Mouse (Mus musculus) right cerebral cortex, postnatal 36 days (tissue): ENCODE results near the gene Pigp.

Experiments used
- DNase-seq, 2 experiments: peaks; one replicate each; pipeline ENCODE4 v3.0.0; 2022; ENCODE audit warnings: low spot score in 2 of 2, mixed read lengths in 1 of 2

Gene Pigp

DNA sequence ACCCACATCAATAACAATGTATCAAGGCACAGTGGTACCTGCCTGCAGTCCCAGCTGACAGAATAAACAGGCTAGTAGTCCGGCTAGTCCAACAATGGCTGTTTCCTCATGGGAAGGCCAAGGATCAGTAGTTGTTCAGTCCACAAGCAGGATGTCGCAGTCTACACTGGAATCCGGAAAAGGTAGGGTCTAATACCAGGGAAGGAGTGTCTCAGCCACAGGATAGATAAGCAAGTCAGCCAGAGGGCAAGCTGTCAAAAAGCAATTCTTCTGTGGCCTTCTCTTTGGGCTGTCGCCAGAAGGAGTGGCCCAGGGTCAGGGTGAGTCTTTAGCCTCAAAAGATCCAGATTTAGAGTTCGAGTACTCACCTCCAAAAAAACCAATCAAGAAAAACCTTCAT is 53.9 kb downstream of the Pigp start:
- no peak for DNase-seq

DNA sequence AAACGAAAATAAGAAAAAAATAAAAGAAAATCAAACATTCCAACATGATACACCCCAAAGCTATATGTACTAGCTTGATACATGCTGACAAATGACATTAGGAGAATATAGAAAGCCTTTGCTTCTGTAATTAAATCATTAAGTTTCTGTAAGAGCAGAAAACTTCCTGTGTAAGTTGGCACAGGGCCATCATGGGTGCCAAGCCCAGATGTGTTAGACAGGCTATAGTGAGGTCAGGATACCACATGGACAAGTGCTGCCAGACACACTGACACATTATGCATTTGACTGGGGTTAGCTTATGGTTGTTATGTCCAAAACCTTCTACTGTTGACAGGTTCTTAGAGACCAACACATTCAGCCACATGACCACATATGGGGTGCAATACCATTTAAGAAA is 56.4 kb downstream of the Pigp start:
- DNase-seq, result no peak

DNA sequence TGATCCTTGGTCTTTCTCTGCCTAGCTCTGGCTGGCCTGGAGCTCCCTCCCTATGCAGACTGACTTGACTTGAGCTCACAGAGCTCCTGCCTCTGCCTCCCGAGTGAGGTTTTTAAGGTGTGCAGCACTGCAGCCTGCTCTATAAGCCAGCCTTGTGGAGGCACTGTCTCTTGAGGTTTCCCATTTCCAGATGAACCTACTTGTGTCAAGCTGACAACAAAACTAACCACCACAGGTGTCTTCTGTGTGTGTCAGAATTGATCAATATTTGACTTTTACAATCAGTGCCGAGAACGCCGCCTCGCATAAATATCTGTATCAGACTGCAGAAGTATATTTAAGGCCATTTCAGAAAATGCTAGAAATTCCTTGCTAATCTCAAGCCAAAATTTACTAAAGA is 57.0 kb downstream of the Pigp start:
- no peak for DNase-seq

DNA sequence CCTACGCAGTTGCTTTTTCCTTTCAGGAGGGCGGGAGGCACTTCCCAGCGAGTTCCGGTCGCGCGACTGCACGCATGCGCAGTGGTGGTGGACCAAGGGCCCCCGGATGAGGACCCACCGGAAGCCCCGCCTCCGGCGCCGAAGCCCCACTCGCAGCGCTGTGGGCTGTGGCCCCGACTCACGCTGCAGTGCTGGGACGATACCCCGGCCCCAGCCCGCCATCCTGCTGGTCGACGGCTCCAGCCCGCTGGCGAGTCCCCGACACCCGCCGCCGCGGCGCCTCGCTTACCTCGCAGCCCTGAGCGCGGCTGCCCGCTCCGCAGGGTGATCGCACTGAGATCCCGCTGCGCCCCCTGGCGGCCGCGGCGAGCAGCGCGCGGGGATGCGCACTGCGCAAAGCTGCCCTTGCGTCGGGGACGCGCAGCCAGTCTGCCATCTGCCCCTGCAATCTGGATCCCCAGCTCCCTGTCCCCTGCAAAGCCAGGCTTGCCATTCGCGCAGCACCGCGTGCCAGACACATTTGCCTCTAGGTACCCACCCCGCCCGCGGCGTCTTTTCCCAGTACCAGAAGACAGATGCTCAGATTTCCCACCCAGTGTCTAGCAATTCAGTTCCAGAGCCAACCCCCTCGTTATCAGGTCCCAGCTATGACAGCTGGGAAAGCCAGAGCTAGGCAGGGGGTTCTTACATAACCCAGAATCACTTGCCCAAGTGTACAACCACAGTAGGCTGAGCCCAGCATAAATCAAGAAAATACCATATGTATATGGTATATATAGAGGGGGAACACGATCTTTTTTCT is 58.2 kb downstream of the Pigp start, which contains the start of gene Hlcs:
Hlcs (minus strand) TSS at position 343 of the 802 bp plus-strand sequence.
- DNase-seq, result peak; percentile 92 to 95

DNA sequence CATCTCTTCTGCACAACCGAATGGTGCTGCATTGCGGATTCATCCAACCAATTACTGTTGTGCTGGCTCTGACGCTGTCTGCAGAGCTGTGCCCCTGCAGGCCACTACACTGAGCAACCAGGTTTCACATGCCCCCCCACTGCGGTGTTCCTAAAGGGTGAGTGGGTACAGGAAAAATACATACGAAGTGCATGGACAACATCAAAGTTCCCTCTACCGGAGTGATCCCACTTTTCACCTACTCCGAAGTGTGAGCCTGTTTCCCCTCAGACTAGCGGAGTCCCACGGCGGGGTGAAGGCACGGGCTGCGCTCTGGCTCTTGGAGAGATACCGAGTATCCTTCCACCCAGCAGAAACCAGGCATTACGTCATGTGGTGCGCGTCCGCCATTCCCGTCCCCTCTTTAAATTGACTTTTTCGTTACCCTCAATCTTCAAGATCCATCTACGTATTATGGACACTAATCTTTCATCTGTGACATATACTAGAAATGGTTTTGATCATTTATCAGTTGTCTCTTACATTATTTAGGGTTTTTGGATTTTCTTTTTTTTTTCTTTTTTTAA is 58.9 kb downstream of the Pigp start:
- peak; percentile 81 to 86 for DNase-seq

DNA sequence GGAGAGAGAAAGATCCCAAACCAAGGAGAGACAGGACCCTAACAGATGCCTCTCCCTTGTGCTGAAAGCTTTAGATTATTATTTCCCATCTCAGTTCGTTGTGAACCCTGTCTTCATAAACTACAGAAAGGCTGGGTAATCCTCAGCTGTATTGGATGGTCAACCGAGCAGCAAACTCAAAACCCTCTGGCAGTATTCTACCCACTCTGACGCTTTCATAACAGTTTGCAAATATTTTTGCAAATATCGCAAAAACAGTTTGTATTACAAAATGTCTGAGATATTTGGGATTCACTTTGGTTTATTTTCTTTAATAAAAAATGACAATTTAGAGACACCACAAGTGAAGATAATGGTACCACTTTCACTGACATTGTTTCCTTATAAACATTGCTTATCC is 59.7 kb downstream of the Pigp start:
- DNase-seq, result no peak

DNA sequence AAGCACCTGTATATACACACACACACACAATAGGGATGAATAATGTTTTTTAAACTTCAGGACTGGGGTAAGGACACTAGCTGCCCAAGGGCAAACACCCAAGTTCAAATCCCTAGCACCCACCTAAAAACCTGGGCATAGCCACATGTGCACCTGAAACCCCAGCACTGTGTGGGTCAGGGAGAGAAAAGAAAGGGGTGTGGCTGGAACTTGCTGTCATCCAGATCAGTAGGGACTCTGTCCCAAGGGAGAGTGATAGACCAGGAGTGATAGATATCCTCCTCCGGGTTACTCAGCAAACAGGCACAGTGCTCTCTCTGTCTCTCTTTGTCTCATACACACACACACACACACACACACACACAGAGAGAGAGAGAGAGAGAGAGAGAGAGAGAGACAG is 60.2 kb downstream of the Pigp start:
- no peak for DNase-seq

DNA sequence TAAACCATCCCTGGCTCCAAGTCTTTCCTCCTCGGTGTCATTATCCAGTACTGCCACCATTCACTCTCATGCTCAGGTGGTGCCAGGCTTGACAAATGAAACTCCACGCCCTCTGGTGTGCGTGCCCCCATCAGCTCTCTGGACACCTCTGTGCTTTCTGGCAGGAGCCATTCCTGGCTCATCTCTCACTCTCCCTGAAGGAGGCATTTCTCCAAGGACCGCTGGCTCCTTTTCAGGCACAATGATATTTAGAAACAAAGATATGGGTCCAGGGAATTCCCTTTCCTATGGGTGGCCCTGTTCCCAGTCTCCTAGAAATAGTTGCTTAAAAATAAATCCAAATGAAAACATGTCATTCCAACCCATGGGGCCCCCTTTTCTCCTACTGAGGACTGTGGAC is 62.6 kb downstream of the Pigp start:
- DNase-seq, result no peak
